Comparison of ENCODE assay signal across 14 mouse cellular contexts in the genomic region with DNA sequence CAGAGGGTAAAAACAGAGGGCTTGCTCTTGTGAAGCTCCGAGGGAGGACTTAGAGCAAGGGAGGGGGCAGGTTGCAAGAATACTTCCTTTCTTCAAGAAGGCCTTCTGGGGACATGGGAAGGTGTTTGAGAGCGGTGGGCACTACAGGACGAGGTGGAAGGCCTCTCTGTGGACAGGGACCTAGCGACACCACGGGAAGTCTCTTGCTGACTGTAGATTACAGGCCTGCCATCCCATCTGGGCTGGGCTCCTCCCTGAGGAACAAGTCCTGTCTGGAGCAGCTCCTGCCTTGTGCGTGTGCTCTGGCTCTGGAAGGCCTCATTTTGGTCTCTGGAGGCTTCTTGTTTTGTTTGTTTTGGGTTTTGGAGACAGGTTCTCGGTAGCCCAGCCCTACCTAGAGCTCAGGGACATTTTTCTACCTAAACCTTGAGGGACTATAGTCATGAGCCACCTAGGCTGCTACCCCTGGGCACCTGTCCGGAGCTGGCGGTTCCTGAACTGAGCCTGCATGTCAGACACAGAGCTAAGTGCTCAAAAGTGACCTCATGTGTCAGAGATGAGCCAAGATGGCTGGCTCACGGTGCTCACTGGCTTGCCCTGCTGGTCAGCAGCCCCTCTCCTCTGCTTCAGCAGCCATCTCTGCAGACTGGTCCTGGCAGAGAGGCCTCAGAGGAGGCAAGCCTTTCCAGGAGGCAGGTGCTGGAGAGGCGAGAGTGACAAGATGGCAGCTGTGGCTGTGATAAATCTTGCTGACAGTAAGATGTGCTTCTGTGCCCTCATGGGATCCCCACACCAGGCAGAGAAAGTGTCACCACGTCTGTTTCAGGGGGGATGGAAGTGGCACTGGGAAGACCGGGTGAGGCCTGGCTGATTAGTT. TPM values are rescaled to one million over a fixed set of nuclear protein-coding genes. Genes with fewer than 3 reads are reported as not detected.
A peak's percentile ranks its signal among the peaks of the same experiment; 100 is the strongest.
DNase-seq lines count a peak whose midpoint lies in the region; ATAC-seq and TF ChIP-seq lines count a peak whose summit lies in the region.
"Had no signal": no experiment of that assay in that cellular context is flagged by ENCODE, and none has a peak within 500 bp of the region (broad histone marks: within the 10 kb centered on the region; RNA-seq: fewer than 3 reads in every experiment).

No protein-coding gene starts in this region.

- H3K4me1 ChIP-seq in lung, embryonic 14.5 days (ENCODE audit: insufficient read depth): no peaks in the 10 kb centered on the region
- peaks cover 11% of the 10 kb centered on the region; the same call in 1 of the 2 replicates for H3K4me1 ChIP-seq in limb, embryonic 10.5 days
- H3K4me1 ChIP-seq in stomach, embryonic 15.5 days: no peaks in the 10 kb centered on the region
- H3K4me1 ChIP-seq: liver, embryonic 15.5 days had no signal

- intact Hi-C loops in gastrocnemius, adult 2 months (cut with DNase I): no loop called here
- intact Hi-C loops in gastrocnemius, postnatal 36 days (cut with DNase I): no loop called here
- intact Hi-C loops in left cerebral cortex, postnatal 10 days (cut with DNase I): no loop called here

- no peak for TF ChIP-seq CTCF in gastrocnemius, adult 2 months (IDR thresholded peaks at IDR 0.05)
- no peak for TF ChIP-seq CTCF in lung, embryonic 14.5 days (IDR thresholded peaks at IDR 0.05; ENCODE audit: low read depth)

- no peak overlapping the region for H3K9ac ChIP-seq in lung, embryonic 14.5 days
- no peak overlapping the region for H3K9ac ChIP-seq in stomach, embryonic 15.5 days
- H3K9ac ChIP-seq: liver, embryonic 15.5 days had no signal

- H3K4me2 ChIP-seq in lung, embryonic 14.5 days: no peak overlapping the region
- H3K4me2 ChIP-seq in stomach, embryonic 15.5 days: no peak overlapping the region
- H3K4me2 ChIP-seq: liver, embryonic 15.5 days had no signal

- H3K36me3 ChIP-seq in lung, embryonic 14.5 days (ENCODE audit: insufficient read depth): peaks cover 17% of the 10 kb centered on the region
- peaks cover 28% of the 10 kb centered on the region for H3K36me3 ChIP-seq in limb, embryonic 10.5 days
- no peaks in the 10 kb centered on the region for H3K36me3 ChIP-seq in stomach, embryonic 15.5 days

- H3K27ac ChIP-seq in gastrocnemius, adult 2 months: peak overlapping the region; percentile 36
- H3K27ac ChIP-seq in lung, embryonic 14.5 days (ENCODE audit: low read depth): peak overlapping the region; percentile 36; the same call in 1 of the 2 replicates
- 0 out of 2 replicates have a peak overlapping the region, but pooled peaks have one; percentile 19 for H3K27ac ChIP-seq in limb, embryonic 10.5 days
- 0 out of 2 replicates have a peak overlapping the region, but pooled peaks have one; percentile 23 for H3K27ac ChIP-seq in stomach, embryonic 15.5 days
- H3K27ac ChIP-seq: layer of hippocampus, adult 2 months; liver, embryonic 15.5 days had no signal

- H3K9me3 ChIP-seq in lung, embryonic 14.5 days (ENCODE audit: low read depth, low read length): no peaks in the 10 kb centered on the region
- no peaks in the 10 kb centered on the region for H3K9me3 ChIP-seq in limb, embryonic 10.5 days (replicated peaks)
- no peaks in the 10 kb centered on the region for H3K9me3 ChIP-seq in stomach, embryonic 15.5 days
- H3K9me3 ChIP-seq: liver, embryonic 15.5 days had no signal

- DNase-seq in gastrocnemius, adult 2 months: peak; percentile 68
- DNase-seq in gastrocnemius, postnatal 36 days: no peak
- DNase-seq in lung, embryonic 14.5 days: no peak
- no peak for DNase-seq in lung, postnatal 14 days
- no peak for DNase-seq in limb, embryonic 10.5 days (ENCODE audit: low spot score)
- DNase-seq in thymus, postnatal 36 days: no peak
- DNase-seq in left cerebral cortex, postnatal 10 days (ENCODE audit: extremely low spot score in 1 of 2, low spot score in 2 of 2): no peak
- DNase-seq: cerebellum, adult 2 months; gastrocnemius, postnatal 10 days; kidney, adult 11 months; right cerebral cortex, postnatal 4 days had no signal

- no peaks in the 10 kb centered on the region for H3K27me3 ChIP-seq in lung, embryonic 14.5 days (ENCODE audit: insufficient read depth, low read length)
- no peaks in the 10 kb centered on the region for H3K27me3 ChIP-seq in limb, embryonic 10.5 days (ENCODE audit: low read depth, poor library complexity, severe bottlenecking)
- no peaks in the 10 kb centered on the region for H3K27me3 ChIP-seq in stomach, embryonic 15.5 days (replicated peaks)
- H3K27me3 ChIP-seq: liver, embryonic 15.5 days had no signal

- ATAC-seq in lung, embryonic 14.5 days (ENCODE audit: insufficient read depth): no peak
- no peak for ATAC-seq in stomach, embryonic 15.5 days (ENCODE audit: insufficient read depth, low FRiP score, low read depth)

- WGBS in lung, embryonic 14.5 days: 50% methylated on average over 13 of the region's 13 CpGs
- 75% methylated on average over 13 of the region's 13 CpGs for WGBS in limb, embryonic 10.5 days
- WGBS in stomach, embryonic 15.5 days: 66% methylated on average over 13 of the region's 13 CpGs

- no peak overlapping the region for H3K4me3 ChIP-seq in gastrocnemius, adult 2 months
- H3K4me3 ChIP-seq in lung, embryonic 14.5 days (ENCODE audit: low read depth, low read length): no peak overlapping the region
- no peak overlapping the region for H3K4me3 ChIP-seq in limb, embryonic 10.5 days
- no peak overlapping the region for H3K4me3 ChIP-seq in stomach, embryonic 15.5 days (replicated peaks)
- H3K4me3 ChIP-seq: layer of hippocampus, adult 2 months; liver, embryonic 15.5 days had no signal

RNA-seq across cellular contexts. Expression of gene Ier5l, which starts 17.7 kb away (rescaled TPM):
- total RNA-seq in gastrocnemius, adult 2 months (2021): 1 to 10 TPM in 1 of 2 experiments, under 1 TPM in 1; 0.97 to 1.1 TPM
- 1 to 10 TPM; 1.7 TPM for total RNA-seq in gastrocnemius, postnatal 36 days (2021)
- polyA plus RNA-seq in lung, embryonic 14.5 days (2014; fragmentation: Nextera tagmentation; extraction: Ambion mirVana): 4.7 and 4.9 TPM in 2 replicates
- polyA plus RNA-seq in limb, embryonic 10.5 days (2016; fragmentation: Nextera tagmentation; extraction: Ambion mirVana): 2.2 and 2.9 TPM in 2 replicates
- 3.2 and 3.3 TPM in 2 replicates for polyA plus RNA-seq in stomach, embryonic 15.5 days (2015; fragmentation: Nextera tagmentation; extraction: Ambion mirVana)
- 1 to 10 TPM; 7.8 to 9.8 TPM for total RNA-seq in left cerebral cortex, postnatal 10 days (2021)

RNA-seq across cellular contexts. Expression of gene Ptpa, which starts 40.5 kb away (rescaled TPM):
- total RNA-seq in gastrocnemius, adult 2 months (2021): 10 to 100 TPM; 48.9 to 86.1 TPM
- total RNA-seq in gastrocnemius, postnatal 36 days (2021): 10 to 100 TPM; 55.1 to 58.9 TPM
- 85.7 and 95.5 TPM in 2 replicates for polyA plus RNA-seq in lung, embryonic 14.5 days (2014; fragmentation: Nextera tagmentation; extraction: Ambion mirVana)
- 172 and 177 TPM in 2 replicates for polyA plus RNA-seq in limb, embryonic 10.5 days (2016; fragmentation: Nextera tagmentation; extraction: Ambion mirVana)
- polyA plus RNA-seq in stomach, embryonic 15.5 days (2015; fragmentation: Nextera tagmentation; extraction: Ambion mirVana): 128 and 137 TPM in 2 replicates
- total RNA-seq in left cerebral cortex, postnatal 10 days (2021): 100 to 1,000 TPM; 144 to 145 TPM

RNA-seq across cellular contexts. Expression of gene Crat, which starts 40.7 kb away (rescaled TPM):
- 100 to 1,000 TPM; 362 to 422 TPM for total RNA-seq in gastrocnemius, adult 2 months (2021)
- total RNA-seq in gastrocnemius, postnatal 36 days (2021): 100 to 1,000 TPM; 356 to 381 TPM
- 28.0 and 30.3 TPM in 2 replicates for polyA plus RNA-seq in lung, embryonic 14.5 days (2014; fragmentation: Nextera tagmentation; extraction: Ambion mirVana)
- polyA plus RNA-seq in limb, embryonic 10.5 days (2016; fragmentation: Nextera tagmentation; extraction: Ambion mirVana): 21.9 and 22.9 TPM in 2 replicates
- polyA plus RNA-seq in stomach, embryonic 15.5 days (2015; fragmentation: Nextera tagmentation; extraction: Ambion mirVana): 22.2 and 24.2 TPM in 2 replicates
- total RNA-seq in left cerebral cortex, postnatal 10 days (2021): 10 to 100 TPM; 39.7 to 40.3 TPM

Comparison
In these comparisons a context has a peak if more than half of its experiments do, and no peak if none do; other contexts are left out.
1. RNA of gene Crat, which starts 40.7 kb away (total RNA-seq): 362 to 422 TPM in gastrocnemius, adult 2 months and 356 to 381 TPM in gastrocnemius, postnatal 36 days; 39.7 to 40.3 TPM in left cerebral cortex, postnatal 10 days; every median in the first group is over 4 times any median in the second.
2. Peak in every context shown above with its lines, with median percentiles within 50 percentile points of each other: H3K27ac ChIP-seq.